Mouse (Mus musculus): ENCODE results near the gene Ehbp1l1. TPM values are rescaled to one million over a fixed set of nuclear protein-coding genes. Genes with fewer than 3 reads are reported as not detected.

Ehbp1l1 gene
- polyA plus RNA-seq, 1 experiment from 2014 or later: 6.8 TPM

DNA sequence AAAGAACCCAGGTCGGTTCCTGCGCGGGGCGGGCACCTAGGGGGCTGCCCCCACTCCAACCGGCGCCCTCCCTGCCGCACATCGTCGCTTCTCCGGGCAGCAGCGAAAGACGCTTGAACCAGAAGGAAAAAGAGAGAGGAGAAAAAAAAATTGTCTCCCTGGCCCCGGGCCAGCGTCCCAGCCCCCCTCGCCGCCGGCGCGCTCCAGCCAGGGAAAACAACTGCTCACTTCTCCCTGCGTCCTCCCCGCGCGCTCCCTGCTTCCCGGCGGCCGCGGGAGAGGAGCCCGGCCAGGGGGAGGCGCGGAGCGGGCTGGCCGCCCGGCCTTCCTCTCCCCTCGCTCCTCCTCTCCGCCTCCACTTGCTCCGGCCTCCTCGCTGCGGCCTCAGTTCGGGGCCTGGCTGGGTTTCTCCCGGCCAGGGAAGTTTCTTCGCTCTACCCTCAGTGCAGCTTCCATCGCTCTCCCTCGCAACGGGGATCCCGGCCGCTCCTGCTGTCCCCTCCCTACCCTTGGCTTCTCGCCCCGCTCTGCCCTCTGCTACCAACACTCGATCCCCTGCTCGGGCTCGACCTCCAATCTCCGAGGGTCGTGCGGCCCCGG, 15.6 kb upstream of the Ehbp1l1 start:
- ATAC-seq (replicated peaks; ENCODE audit: low FRiP score) (peak; percentile 47), DNase-seq (ENCODE audit: low spot score) (peak; percentile 82)
- WGBS: under 1% methylated on average over 55 of the region's 55 CpGs
- Histone ChIP-seq H3K27me3 (ENCODE audit: control insufficient read depth, insufficient read depth, low read length) (peaks cover 35% of the 10 kb centered on the region), H3K9me3 (ENCODE audit: control insufficient read depth, low read length) (no peaks in the 10 kb centered on the region), H3K4me3 (ENCODE audit: low read depth, low read length) (peak overlapping the region; percentile 59), H3K9ac (ENCODE audit: low read length) (peak overlapping the region; percentile 83), H3K27ac (ENCODE audit: low read depth, low read length) (no peak overlapping the region; the same call in 1 of the 2 replicates), H3K4me1 (replicated peaks; ENCODE audit: control insufficient read depth, insufficient read depth, low read length) (peaks cover 30% of the 10 kb centered on the region), H3K36me3 (ENCODE audit: control insufficient read depth, insufficient read depth, low read length) (no peaks in the 10 kb centered on the region), H3K4me2 (ENCODE audit: low read depth, low read length, severe bottlenecking) (peak overlapping the region; percentile 99)

DNA sequence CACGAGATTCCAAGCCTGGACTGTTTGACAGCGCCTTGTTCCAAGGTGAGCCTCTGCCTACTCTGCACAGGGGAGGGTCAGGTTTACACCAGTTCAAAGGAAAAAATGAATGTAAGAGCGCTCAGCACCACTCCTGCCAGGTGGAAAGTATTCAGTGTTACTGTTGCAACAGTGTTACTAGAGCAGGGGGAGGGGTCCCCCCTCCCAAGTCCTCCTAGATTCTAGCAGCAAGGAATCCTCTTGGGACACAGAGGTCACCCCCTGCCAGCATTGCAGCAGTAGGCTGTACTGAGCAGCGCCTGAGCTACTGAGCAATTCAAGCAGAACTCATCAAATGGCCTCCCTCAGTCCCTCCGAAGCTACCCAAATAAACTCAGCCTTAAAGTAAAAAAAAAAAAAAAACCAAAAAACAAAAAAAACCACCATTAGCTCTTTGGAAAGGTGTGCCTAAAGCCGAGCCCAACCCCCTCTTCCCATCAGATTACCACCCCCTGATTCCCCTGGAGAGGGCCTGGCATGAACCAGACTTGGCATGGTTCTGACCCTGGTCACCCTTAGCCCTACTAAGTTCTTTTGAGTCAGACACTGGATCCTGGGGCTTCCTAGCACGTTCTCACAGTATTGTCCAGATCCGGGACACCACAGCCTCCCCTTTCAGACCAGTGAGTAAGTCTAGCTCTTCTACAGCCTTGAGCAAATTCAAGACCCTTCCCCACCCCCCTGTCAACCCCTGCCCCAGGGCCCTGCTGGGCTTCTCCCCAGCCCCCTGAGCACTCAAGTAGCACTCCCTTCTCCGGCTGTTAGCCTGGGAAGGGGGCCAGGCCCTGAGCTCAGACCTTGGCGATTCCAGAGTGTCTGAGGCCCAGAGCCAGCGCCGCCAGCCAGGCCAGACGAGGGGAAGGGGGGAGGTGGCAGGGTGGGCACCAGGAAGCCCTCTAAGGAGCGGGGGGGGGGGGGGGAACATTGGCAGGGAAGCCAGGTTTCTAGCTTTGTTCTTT, 14.5 kb upstream of the Ehbp1l1 start, which contains the start of gene Ltbp3:
TSS of gene Ltbp3 (plus strand) at position 585 of the 998 bp plus-strand sequence.
- ATAC-seq (replicated peaks; ENCODE audit: low FRiP score): no peak
- H3K4me1 ChIP-seq (replicated peaks; ENCODE audit: control insufficient read depth, insufficient read depth, low read length): peaks cover 20% of the 10 kb centered on the region
- H3K9ac ChIP-seq (ENCODE audit: low read length): peak within 1 kb of the TSS; percentile 83
- DNase-seq (ENCODE audit: low spot score): no peak
- H3K27ac ChIP-seq (ENCODE audit: low read depth, low read length): no peak within 1 kb of the TSS; the same call in 1 of the 2 replicates
- 25% methylated on average over 13 of the region's 14 CpGs for WGBS
- H3K27me3 ChIP-seq (ENCODE audit: control insufficient read depth, insufficient read depth, low read length): peaks cover 35% of the 10 kb centered on the region
- H3K4me2 ChIP-seq (ENCODE audit: low read depth, low read length, severe bottlenecking): peak within 1 kb of the TSS; percentile 99
- H3K4me3 ChIP-seq (ENCODE audit: low read depth, low read length): peak within 1 kb of the TSS; percentile 59
- H3K9me3 ChIP-seq (ENCODE audit: control insufficient read depth, low read length): no peaks in the 10 kb centered on the region
- no peaks in the 10 kb centered on the region for H3K36me3 ChIP-seq (ENCODE audit: control insufficient read depth, insufficient read depth, low read length)

GRCm38 (mm10) chr19:5739446-5739845, 13.3 kb upstream of the Ehbp1l1 start:
- ATAC-seq (replicated peaks; ENCODE audit: low FRiP score): no peak
- Histone ChIP-seq H3K27ac (ENCODE audit: low read depth, low read length) (no peak overlapping the region), H3K9ac (ENCODE audit: low read length) (no peak overlapping the region), H3K4me3 (ENCODE audit: low read depth, low read length) (no peak overlapping the region), H3K4me1 (replicated peaks; ENCODE audit: control insufficient read depth, insufficient read depth, low read length) (peaks cover 15% of the 10 kb centered on the region), H3K27me3 (ENCODE audit: control insufficient read depth, insufficient read depth, low read length) (peaks cover 25% of the 10 kb centered on the region), H3K4me2 (ENCODE audit: low read depth, low read length, severe bottlenecking) (no peak overlapping the region), H3K9me3 (ENCODE audit: control insufficient read depth, low read length) (no peaks in the 10 kb centered on the region), H3K36me3 (ENCODE audit: control insufficient read depth, insufficient read depth, low read length) (no peaks in the 10 kb centered on the region)
- 57% methylated on average over 2 of the region's 2 CpGs for WGBS
- DNase-seq (ENCODE audit: low spot score): no peak

DNA sequence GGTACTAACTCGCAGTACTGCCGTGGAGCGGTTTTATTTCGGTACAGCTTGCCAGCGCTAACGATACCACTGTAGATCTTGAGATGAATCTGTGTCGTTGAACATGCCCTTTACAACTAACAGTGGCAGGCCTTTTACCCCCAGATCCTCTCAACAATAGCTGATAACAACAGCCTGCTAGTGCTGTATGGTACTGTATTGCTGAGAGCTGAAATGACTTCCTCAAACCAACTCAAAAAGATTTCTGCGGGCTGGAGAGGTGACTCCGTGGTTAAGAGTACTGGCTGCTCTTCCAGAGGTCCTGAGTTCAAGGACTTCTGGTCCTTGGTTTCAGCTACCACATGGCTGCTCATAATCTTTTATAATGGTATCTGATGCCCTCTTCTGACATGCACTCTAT, 8.2 kb upstream of the Ehbp1l1 start:
- ATAC-seq (replicated peaks; ENCODE audit: low FRiP score) (no peak), DNase-seq (ENCODE audit: low spot score) (no peak)
- peaks cover 10% of the 10 kb centered on the region; the same call in 1 of the 2 replicates for H3K4me1 ChIP-seq (replicated peaks; ENCODE audit: control insufficient read depth, insufficient read depth, low read length)
- no peaks in the 10 kb centered on the region for H3K36me3 ChIP-seq (ENCODE audit: control insufficient read depth, insufficient read depth, low read length)
- no peak overlapping the region for H3K4me2 ChIP-seq (ENCODE audit: low read depth, low read length, severe bottlenecking)
- no peaks in the 10 kb centered on the region for H3K9me3 ChIP-seq (ENCODE audit: control insufficient read depth, low read length)
- H3K4me3 ChIP-seq (ENCODE audit: low read depth, low read length): no peak overlapping the region
- no peak overlapping the region for H3K27ac ChIP-seq (ENCODE audit: low read depth, low read length)
- 83% methylated on average over 9 of the region's 9 CpGs for WGBS
- H3K9ac ChIP-seq (ENCODE audit: low read length): no peak overlapping the region
- no peaks in the 10 kb centered on the region; the same call in 1 of the 2 replicates for H3K27me3 ChIP-seq (ENCODE audit: control insufficient read depth, insufficient read depth, low read length)

GRCm38 (mm10) chr19:5731264-5731978, 5.3 kb upstream of the Ehbp1l1 start:
- Histone ChIP-seq H3K27me3 (ENCODE audit: control insufficient read depth, insufficient read depth, low read length) (no peaks in the 10 kb centered on the region; the same call in 1 of the 2 replicates), H3K9ac (ENCODE audit: low read length) (peak overlapping the region; percentile 71), H3K27ac (ENCODE audit: low read depth, low read length) (no peak overlapping the region), H3K36me3 (ENCODE audit: control insufficient read depth, insufficient read depth, low read length) (no peaks in the 10 kb centered on the region), H3K4me2 (ENCODE audit: low read depth, low read length, severe bottlenecking) (peak overlapping the region; percentile 97), H3K9me3 (ENCODE audit: control insufficient read depth, low read length) (no peaks in the 10 kb centered on the region), H3K4me3 (ENCODE audit: low read depth, low read length) (peak overlapping the region; percentile 83), H3K4me1 (replicated peaks; ENCODE audit: control insufficient read depth, insufficient read depth, low read length) (peaks cover 24% of the 10 kb centered on the region; the same call in 1 of the 2 replicates)
- peak; percentile 86 for ATAC-seq (replicated peaks; ENCODE audit: low FRiP score)
- peak; percentile 96 for DNase-seq (ENCODE audit: low spot score)
- WGBS: 1% methylated on average over 47 of the region's 47 CpGs

DNA sequence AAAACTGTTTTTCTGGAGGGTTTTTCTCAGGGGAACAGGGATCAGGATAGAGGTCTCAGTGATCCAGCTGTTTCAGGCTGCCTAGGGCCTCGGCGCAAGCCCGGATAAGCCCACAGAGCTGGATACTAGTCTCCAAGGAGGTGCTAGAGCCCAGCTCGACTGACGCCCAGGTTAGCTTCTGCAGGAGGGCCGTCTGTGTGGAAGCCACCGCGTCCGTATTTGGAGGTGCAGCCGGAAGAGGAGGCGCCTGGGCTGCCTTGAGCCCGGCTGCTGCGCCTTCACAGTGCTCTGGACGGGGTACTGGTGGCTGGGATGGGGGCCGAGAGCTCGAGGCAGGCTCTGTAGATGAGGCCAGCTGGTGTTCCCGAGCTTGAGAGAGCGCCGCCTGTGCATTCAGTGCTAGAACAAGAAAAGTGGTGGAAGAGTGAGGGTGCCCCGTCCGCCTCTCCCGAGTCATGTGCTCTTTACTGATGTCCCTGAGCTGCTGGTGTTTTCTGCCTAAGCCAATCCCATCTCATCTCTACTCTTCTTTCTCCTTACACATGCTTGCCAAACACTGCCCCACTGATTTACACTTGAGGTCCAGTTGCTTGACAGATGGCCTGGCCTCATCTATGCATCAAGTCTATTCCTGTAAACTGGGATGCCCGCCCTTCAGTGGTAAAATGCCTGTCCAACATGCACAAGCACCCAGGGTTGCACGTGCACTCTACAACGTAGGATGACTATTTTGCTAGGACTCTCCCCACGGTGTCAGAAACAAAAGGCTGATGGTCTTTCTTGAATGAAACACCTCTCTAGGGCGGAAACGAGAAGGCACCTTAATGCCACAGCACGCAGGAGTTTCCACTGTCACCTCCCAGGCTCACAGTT, 4.4 kb upstream of the Ehbp1l1 start:
- Histone ChIP-seq H3K27ac (ENCODE audit: low read depth, low read length) (no peak overlapping the region), H3K9ac (ENCODE audit: low read length) (no peak overlapping the region; the same call in 1 of the 2 replicates), H3K4me1 (replicated peaks; ENCODE audit: control insufficient read depth, insufficient read depth, low read length) (peaks cover 29% of the 10 kb centered on the region; the same call in 1 of the 2 replicates), H3K36me3 (ENCODE audit: control insufficient read depth, insufficient read depth, low read length) (no peaks in the 10 kb centered on the region), H3K4me3 (ENCODE audit: low read depth, low read length) (peak overlapping the region; percentile 83), H3K9me3 (ENCODE audit: control insufficient read depth, low read length) (no peaks in the 10 kb centered on the region), H3K27me3 (ENCODE audit: control insufficient read depth, insufficient read depth, low read length) (no peaks in the 10 kb centered on the region; the same call in 1 of the 2 replicates), H3K4me2 (ENCODE audit: low read depth, low read length, severe bottlenecking) (peak overlapping the region; percentile 97)
- ATAC-seq (replicated peaks; ENCODE audit: low FRiP score): no peak
- DNase-seq (ENCODE audit: low spot score): no peak
- 76% methylated on average over 29 of the region's 29 CpGs for WGBS

- Histone ChIP-seq H3K27ac (ENCODE audit: low read depth, low read length) (peak within 1 kb of the TSS; percentile 89), H3K4me1 (replicated peaks; ENCODE audit: control insufficient read depth, insufficient read depth, low read length) (peaks cover 29% of the 10 kb centered on the region; the same call in 1 of the 2 replicates), H3K36me3 (ENCODE audit: control insufficient read depth, insufficient read depth, low read length) (no peaks in the 10 kb centered on the region; the same call in 1 of the 2 replicates), H3K4me2 (ENCODE audit: low read depth, low read length, severe bottlenecking) (peak within 1 kb of the TSS; percentile 91), H3K9me3 (ENCODE audit: control insufficient read depth, low read length) (no peaks in the 10 kb centered on the region), H3K9ac (ENCODE audit: low read length) (peak within 1 kb of the TSS; percentile 100), H3K27me3 (ENCODE audit: control insufficient read depth, insufficient read depth, low read length) (no peaks in the 10 kb centered on the region), H3K4me3 (ENCODE audit: low read depth, low read length) (peak within 1 kb of the TSS; percentile 96)
- under 1% methylated on average over 37 of the region's 37 CpGs for WGBS
- peak; percentile 73 for ATAC-seq (replicated peaks; ENCODE audit: low FRiP score)
- DNase-seq (ENCODE audit: low spot score): peak; percentile 94
Measured at GRCm38 (mm10) chr19:5729444-5729815, 3.3 kb upstream of the Ehbp1l1 start, which contains the start of gene Fam89b. TSS of gene Fam89b (minus strand) at chr19:5729653.
